Mouse (Mus musculus) cortical plate, adult 2 months (tissue): ENCODE results near the gene Vmn1r197.

Experiments
- CTCF ChIP-seq: fragments of 200-500 bp; IDR thresholded peaks from 2 replicates; pipeline ENCODE4 v1.5.1; 2011; ENCODE audit warnings: mild to moderate bottlenecking, control low read depth, low read length; ENCODE audit not compliant: insufficient read depth; ENCODE audit errors: extremely low read depth
- POLR2A ChIP-seq: fragments of 200-500 bp; IDR thresholded peaks from 2 replicates; pipeline ENCODE4 v1.6.1; 2011; ENCODE audit warnings: mild to moderate bottlenecking, low read length, control low read depth; ENCODE audit not compliant: insufficient read depth; ENCODE audit errors: extremely low read depth

GRCm38 (mm10) chr13:22335565-22335964, 11.2 kb downstream of the Vmn1r197 start:
- TF ChIP-seq CTCF (no peak), POLR2A (no peak)
